ENCODE assay signal across 8 mouse cellular contexts in genomic region chr11:28853102-28853800, GRCm38 (mm10). TPM values are rescaled to one million over a fixed set of nuclear protein-coding genes. Genes with fewer than 3 reads are reported as not detected.
A peak's percentile ranks its signal among the peaks of the same experiment; 100 is the strongest.
DNase-seq lines count a peak whose midpoint lies in the region; ATAC-seq and TF ChIP-seq lines count a peak whose summit lies in the region.

Gene Efemp1 (plus strand): TSS chr11:28853204.

- H3K9ac ChIP-seq in limb, embryonic 14.5 days (ENCODE audit: low read depth, low read length, severe bottlenecking) = peak within 1 kb of the TSS; percentile 53
- H3K9ac ChIP-seq in midbrain, embryonic 15.5 days = peak within 1 kb of the TSS; percentile 27

- peak within 1 kb of the TSS; percentile 80 for H3K27ac ChIP-seq in heart, embryonic 10.5 days
- H3K27ac ChIP-seq in kidney, adult 2 months (ENCODE audit: insufficient read depth, low read depth, low read length) = peak within 1 kb of the TSS; percentile 10; the same call in 1 of the 2 replicates
- H3K27ac ChIP-seq in limb, embryonic 14.5 days (replicated peaks; ENCODE audit: low read depth, low read length) = no peak within 1 kb of the TSS
- H3K27ac ChIP-seq in midbrain, embryonic 15.5 days = no peak within 1 kb of the TSS

- H3K27me3 ChIP-seq in heart, embryonic 10.5 days (ENCODE audit: insufficient read depth, poor library complexity, severe bottlenecking) = peaks cover 5% of the 10 kb centered on the region; the same call in 1 of the 2 replicates
- H3K27me3 ChIP-seq in kidney, adult 2 months (replicated peaks; ENCODE audit: control insufficient read depth, insufficient read depth, low read length) = no peaks in the 10 kb centered on the region
- no peaks in the 10 kb centered on the region for H3K27me3 ChIP-seq in limb, embryonic 14.5 days (ENCODE audit: control insufficient read depth, insufficient read depth, low read length)
- peaks cover 16% of the 10 kb centered on the region; the same call in 1 of the 2 replicates for H3K27me3 ChIP-seq in midbrain, embryonic 15.5 days (replicated peaks)

- ATAC-seq in limb, embryonic 14.5 days (ENCODE audit: low FRiP score, low read depth) = peak; percentile 65
- peak; percentile 65 for ATAC-seq in midbrain, embryonic 15.5 days (replicated peaks)
- no peak for ATAC-seq in megakaryocyte-erythroid progenitor cell, adult 5-6 weeks (replicated peaks; ENCODE audit: low FRiP score, low TSS enrichment, poor library complexity, severe bottlenecking)

- under 1% methylated on average over 30 of the region's 30 CpGs for WGBS in heart, embryonic 10.5 days
- WGBS in kidney, adult 2 months = under 1% methylated on average over 30 of the region's 30 CpGs
- under 1% methylated on average over 30 of the region's 30 CpGs for WGBS in limb, embryonic 14.5 days
- 1% methylated on average over 30 of the region's 30 CpGs for WGBS in midbrain, embryonic 15.5 days

- no peaks in the 10 kb centered on the region for H3K9me3 ChIP-seq in heart, embryonic 10.5 days
- H3K9me3 ChIP-seq in limb, embryonic 14.5 days (ENCODE audit: control insufficient read depth, low read length) = no peaks in the 10 kb centered on the region
- H3K9me3 ChIP-seq in midbrain, embryonic 15.5 days = no peaks in the 10 kb centered on the region

- H3K4me3 ChIP-seq in heart, embryonic 10.5 days = peak within 1 kb of the TSS; percentile 72
- peak within 1 kb of the TSS; percentile 43 for H3K4me3 ChIP-seq in kidney, adult 2 months (ENCODE audit: insufficient read depth, low read depth, low read length)
- H3K4me3 ChIP-seq in limb, embryonic 14.5 days (replicated peaks; ENCODE audit: low read length) = peak within 1 kb of the TSS; percentile 45
- H3K4me3 ChIP-seq in midbrain, embryonic 15.5 days = peak within 1 kb of the TSS; percentile 46

- TF ChIP-seq CTCF in kidney, adult 2 months (conservative IDR thresholded peaks at IDR 0.05; ENCODE audit: insufficient read depth, insufficient read length, low read depth, low read length) = no peak

- H3K36me3 ChIP-seq in heart, embryonic 10.5 days = no peaks in the 10 kb centered on the region
- no peaks in the 10 kb centered on the region for H3K36me3 ChIP-seq in kidney, adult 2 months (ENCODE audit: control insufficient read depth, insufficient read depth, low read length)
- H3K36me3 ChIP-seq in limb, embryonic 14.5 days (ENCODE audit: control insufficient read depth, insufficient read depth, low read length) = no peaks in the 10 kb centered on the region
- no peaks in the 10 kb centered on the region for H3K36me3 ChIP-seq in midbrain, embryonic 15.5 days (replicated peaks)

- DNase-seq in adrenal gland, adult 18-20 months (ENCODE audit: low spot score in 2 of 2) = peak; percentile 19 to 25
- peak; percentile 65 for DNase-seq in embryo, embryonic 9.5 days (ENCODE audit: extremely low spot score)
- peak; percentile 78 for DNase-seq in heart, embryonic 10.5 days (ENCODE audit: low spot score)
- peak; percentile 62 for DNase-seq in kidney, adult 2 months
- peak; percentile 32 for DNase-seq in limb, embryonic 14.5 days (ENCODE audit: low spot score)
- DNase-seq in testis, postnatal 10 days (ENCODE audit: low spot score) = peak; percentile 61

- TF ChIP-seq POLR2A in kidney, adult 2 months (IDR thresholded peaks at IDR 0.05; ENCODE audit: low read depth, low read length) = no peak
- TF ChIP-seq POLR2A in limb, embryonic 14.5 days (IDR thresholded peaks at IDR 0.05; ENCODE audit: borderline replicate concordance, extremely low read depth, insufficient read depth, insufficient read length) = 0 out of 2 replicates have a peak, but pooled peaks have one; percentile 27

- peaks cover 11% of the 10 kb centered on the region for H3K4me1 ChIP-seq in heart, embryonic 10.5 days
- no peaks in the 10 kb centered on the region for H3K4me1 ChIP-seq in kidney, adult 2 months (ENCODE audit: control insufficient read depth, insufficient read depth, low read length)
- H3K4me1 ChIP-seq in limb, embryonic 14.5 days (ENCODE audit: control insufficient read depth, insufficient read depth, low read length) = peaks cover 5% of the 10 kb centered on the region; the same call in 1 of the 2 replicates
- H3K4me1 ChIP-seq in midbrain, embryonic 15.5 days = peaks cover 8% of the 10 kb centered on the region

- H3K4me2 ChIP-seq in limb, embryonic 14.5 days (replicated peaks; ENCODE audit: low read depth, low read length, severe bottlenecking) = peak within 1 kb of the TSS; percentile 76
- H3K4me2 ChIP-seq in midbrain, embryonic 15.5 days = peak within 1 kb of the TSS; percentile 93

RNA-seq across cellular contexts. Expression of gene Efemp1, which starts in this region (rescaled TPM):
- 10 to 100 TPM; 57.8 to 82.4 TPM for total RNA-seq in adrenal gland, adult 18-20 months (2021)
- polyA plus RNA-seq in heart, embryonic 10.5 days (2016; fragmentation: Nextera tagmentation; extraction: Ambion mirVana) = 17.4 and 24.5 TPM in 2 replicates
- polyA plus RNA-seq in kidney, adult 2 months (2012; rRNA removed) = 28.8 and 31.8 TPM in 2 replicates
- 36.6 and 39.0 TPM in 2 replicates for polyA plus RNA-seq in limb, embryonic 14.5 days (2012; rRNA removed)
- 35.5 and 40.2 TPM in 2 replicates for polyA plus RNA-seq in limb, embryonic 14.5 days (2014; fragmentation: Nextera tagmentation; extraction: Ambion mirVana)
- polyA plus RNA-seq in midbrain, embryonic 15.5 days (2015; fragmentation: Nextera tagmentation; extraction: Ambion mirVana) = 4.1 and 6.3 TPM in 2 replicates
- not detected in 2 replicates for total RNA-seq in megakaryocyte-erythroid progenitor cell, adult 5-6 weeks (2014; fragmentation: Nextera tagmentation)
- total RNA-seq in megakaryocyte-erythroid progenitor cell, adult 5-6 weeks (2017) = not detected in 2 replicates

Comparison
In these comparisons a context has a peak if more than half of its experiments do, and no peak if none do; other contexts are left out.
1. RNA of gene Efemp1 (total RNA-seq): 57.8 to 82.4 TPM in adrenal gland, adult 18-20 months; not detected in megakaryocyte-erythroid progenitor cell, adult 5-6 weeks; every median in the first group is over 10 times any median in the second.
2. DNase-seq: peak in every context shown above with its lines; median percentile 78 in heart, embryonic 10.5 days; 65 in embryo, embryonic 9.5 days; 62 in kidney, adult 2 months; 61 in testis, postnatal 10 days; 32 in limb, embryonic 14.5 days; 22 in adrenal gland, adult 18-20 months.
3. H3K27ac ChIP-seq: peak in heart, embryonic 10.5 days (single experiment) and kidney, adult 2 months (single experiment); none in limb, embryonic 14.5 days (single experiment) and midbrain, embryonic 15.5 days (single experiment).
4. Peak in every context shown above with its lines, with median percentiles within 50 percentile points of each other: H3K4me3 ChIP-seq.